8 mouse cellular contexts compared by ENCODE assay signal in the genomic region with DNA sequence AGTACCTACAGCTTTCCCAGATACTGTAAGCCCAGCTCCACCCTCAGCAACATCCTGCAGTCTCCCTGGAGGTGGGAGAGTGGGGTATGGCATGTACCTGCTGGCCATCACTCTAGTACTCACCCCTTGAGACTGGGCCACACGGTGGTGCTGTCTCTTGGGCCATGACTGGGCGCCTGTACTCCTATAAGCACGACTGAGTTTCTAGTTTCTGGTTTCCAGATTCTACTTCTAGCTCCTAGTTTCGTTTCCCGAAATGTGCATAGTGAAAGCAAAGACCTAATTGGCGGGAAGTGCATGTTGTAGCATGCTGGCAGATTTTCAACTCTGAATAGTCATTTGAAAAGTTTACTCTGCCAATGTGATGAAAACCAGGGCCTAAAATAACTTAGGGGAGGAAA. TPM values are rescaled to one million over a fixed set of nuclear protein-coding genes. Genes with fewer than 3 reads are reported as not detected.
DNase-seq lines count a peak whose midpoint lies in the region; ATAC-seq and TF ChIP-seq lines count a peak whose summit lies in the region.

A gene (minus strand): TSS at position 227 of the 401 bp plus-strand sequence.

- no peak within 1 kb of the TSS for H3K4me3 ChIP-seq in midbrain, postnatal 0 days (ENCODE audit: low read depth, low read length)
- no peak within 1 kb of the TSS for H3K4me3 ChIP-seq in midbrain, embryonic 14.5 days (replicated peaks; ENCODE audit: low read depth, low read length)
- no peak within 1 kb of the TSS for H3K4me3 ChIP-seq in heart, embryonic 13.5 days
- H3K4me3 ChIP-seq in stomach, embryonic 15.5 days (replicated peaks) = no peak within 1 kb of the TSS

- H3K4me1 ChIP-seq in midbrain, postnatal 0 days (ENCODE audit: insufficient read depth, low read length) = no peaks in the 10 kb centered on the region
- H3K4me1 ChIP-seq in midbrain, embryonic 14.5 days (ENCODE audit: control insufficient read depth, insufficient read depth, low read length) = no peaks in the 10 kb centered on the region
- H3K4me1 ChIP-seq in heart, embryonic 13.5 days = peaks cover 15% of the 10 kb centered on the region
- H3K4me1 ChIP-seq in stomach, embryonic 15.5 days = peaks cover 4% of the 10 kb centered on the region; the same call in 1 of the 2 replicates

- no peak for TF ChIP-seq CTCF in midbrain, postnatal 0 days (IDR thresholded peaks at IDR 0.05)

- no peak within 1 kb of the TSS for H3K9ac ChIP-seq in midbrain, postnatal 0 days (replicated peaks; ENCODE audit: low read length, poor library complexity, severe bottlenecking)
- no peak within 1 kb of the TSS for H3K9ac ChIP-seq in midbrain, embryonic 14.5 days (replicated peaks; ENCODE audit: low read length)
- H3K9ac ChIP-seq in heart, embryonic 13.5 days = no peak within 1 kb of the TSS
- H3K9ac ChIP-seq in stomach, embryonic 15.5 days = no peak within 1 kb of the TSS

- H3K4me2 ChIP-seq in midbrain, postnatal 0 days (ENCODE audit: low read depth, low read length, poor library complexity, severe bottlenecking) = no peak within 1 kb of the TSS
- no peak within 1 kb of the TSS for H3K4me2 ChIP-seq in midbrain, embryonic 14.5 days (ENCODE audit: low read length)
- peak within 1 kb of the TSS; percentile 24 for H3K4me2 ChIP-seq in heart, embryonic 13.5 days
- peak within 1 kb of the TSS; percentile 38 for H3K4me2 ChIP-seq in stomach, embryonic 15.5 days

- H3K9me3 ChIP-seq in midbrain, postnatal 0 days (ENCODE audit: low read length) = no peaks in the 10 kb centered on the region
- no peaks in the 10 kb centered on the region for H3K9me3 ChIP-seq in midbrain, embryonic 14.5 days (ENCODE audit: control insufficient read depth, low read length)
- H3K9me3 ChIP-seq in heart, embryonic 13.5 days = no peaks in the 10 kb centered on the region
- no peaks in the 10 kb centered on the region for H3K9me3 ChIP-seq in stomach, embryonic 15.5 days

- H3K27ac ChIP-seq in midbrain, postnatal 0 days (ENCODE audit: low read depth, low read length) = no peak within 1 kb of the TSS
- H3K27ac ChIP-seq in midbrain, embryonic 14.5 days (replicated peaks; ENCODE audit: low read depth, low read length) = no peak within 1 kb of the TSS
- H3K27ac ChIP-seq in heart, embryonic 13.5 days (replicated peaks) = peak within 1 kb of the TSS; percentile 43
- H3K27ac ChIP-seq in stomach, embryonic 15.5 days = peak within 1 kb of the TSS; percentile 72; the same call in 1 of the 2 replicates

- no peaks in the 10 kb centered on the region for H3K36me3 ChIP-seq in midbrain, postnatal 0 days (ENCODE audit: insufficient read depth, low read length)
- H3K36me3 ChIP-seq in midbrain, embryonic 14.5 days (ENCODE audit: control insufficient read depth, insufficient read depth, low read length) = no peaks in the 10 kb centered on the region
- H3K36me3 ChIP-seq in heart, embryonic 13.5 days = no peaks in the 10 kb centered on the region
- no peaks in the 10 kb centered on the region for H3K36me3 ChIP-seq in stomach, embryonic 15.5 days

- DNase-seq in midbrain, postnatal 0 days (ENCODE audit: low spot score) = peak; percentile 2
- DNase-seq in midbrain, embryonic 14.5 days = no peak
- peak; percentile 10 for DNase-seq in adrenal gland, adult 8-10 months
- DNase-seq in layer of hippocampus, adult 9-11 months = peak; percentile 42
- DNase-seq in left cerebral cortex, adult 18-20 months (ENCODE audit: low spot score in 2 of 2) = no peak

- no peak for ATAC-seq in midbrain, postnatal 0 days (ENCODE audit: low FRiP score)
- ATAC-seq in midbrain, embryonic 14.5 days (ENCODE audit: low FRiP score, low TSS enrichment) = no peak
- no peak for ATAC-seq in heart, embryonic 13.5 days (ENCODE audit: extremely low read depth, insufficient number of reproducible peaks, low FRiP score, low TSS enrichment)
- ATAC-seq in stomach, embryonic 15.5 days (ENCODE audit: insufficient read depth, low FRiP score, low read depth) = peak; percentile 35; the same call in 1 of the 2 replicates
- ATAC-seq in megakaryocyte-erythroid progenitor cell, adult 5-6 weeks (replicated peaks; ENCODE audit: low FRiP score, low TSS enrichment, poor library complexity, severe bottlenecking) = no peak

- 86% methylated on average over 6 of the region's 6 CpGs for WGBS in midbrain, postnatal 0 days
- WGBS in midbrain, embryonic 14.5 days = 86% methylated on average over 6 of the region's 6 CpGs
- 59% methylated on average over 6 of the region's 6 CpGs for WGBS in heart, embryonic 13.5 days
- WGBS in stomach, embryonic 15.5 days = 55% methylated on average over 6 of the region's 6 CpGs

- H3K27me3 ChIP-seq in midbrain, postnatal 0 days (ENCODE audit: insufficient read depth, low read length) = no peaks in the 10 kb centered on the region
- no peaks in the 10 kb centered on the region; the same call in 1 of the 2 replicates for H3K27me3 ChIP-seq in midbrain, embryonic 14.5 days (ENCODE audit: control insufficient read depth, insufficient read depth, low read length)
- no peaks in the 10 kb centered on the region for H3K27me3 ChIP-seq in heart, embryonic 13.5 days (replicated peaks)
- H3K27me3 ChIP-seq in stomach, embryonic 15.5 days (replicated peaks) = no peaks in the 10 kb centered on the region

RNA-seq across cellular contexts. Expression of the gene that starts here (rescaled TPM):
- 0.11 and 0.42 TPM in 2 replicates for total RNA-seq in midbrain, postnatal 0 days (2014; rRNA removed)
- polyA plus RNA-seq in midbrain, postnatal 0 days (2015; fragmentation: Nextera tagmentation; extraction: Ambion mirVana) = 0.43 and 0.58 TPM in 2 replicates
- polyA plus RNA-seq in midbrain, embryonic 14.5 days (2014; fragmentation: Nextera tagmentation; extraction: Ambion mirVana) = 0.18 and 1.3 TPM in 2 replicates
- 1 to 10 TPM; 3.3 to 7.5 (median 5.5) TPM for total RNA-seq in adrenal gland, adult 8-10 months (2022)
- 1.8 and 2.0 TPM in 2 replicates for polyA plus RNA-seq in heart, embryonic 13.5 days (2015; fragmentation: Nextera tagmentation; extraction: Ambion mirVana)
- 3.5 and 3.6 TPM in 2 replicates for polyA plus RNA-seq in stomach, embryonic 15.5 days (2015; fragmentation: Nextera tagmentation; extraction: Ambion mirVana)
- not detected in 2 replicates for total RNA-seq in megakaryocyte-erythroid progenitor cell, adult 5-6 weeks (2014; fragmentation: Nextera tagmentation)
- 1.8 TPM in 1 of 2 replicates, not detected in the other for total RNA-seq in megakaryocyte-erythroid progenitor cell, adult 5-6 weeks (2017)
- under 1 TPM; 0.81 to 0.84 TPM for total RNA-seq in left cerebral cortex, adult 18-20 months (2021)

Comparison
In these comparisons a context has a peak if more than half of its experiments do, and no peak if none do; other contexts are left out.
1. Peak in DNase-seq in midbrain, postnatal 0 days; RNA of the gene not detected or under 1 TPM.
2. DNase-seq: peak in adrenal gland, adult 8-10 months (single experiment) and layer of hippocampus, adult 9-11 months (single experiment); none in midbrain, embryonic 14.5 days (single experiment) and left cerebral cortex, adult 18-20 months (0 of 2).
3. H3K27ac ChIP-seq: peak in heart, embryonic 13.5 days (single experiment) and stomach, embryonic 15.5 days (single experiment); none in midbrain, postnatal 0 days (single experiment) and midbrain, embryonic 14.5 days (single experiment).
4. H3K4me2 ChIP-seq: peak in heart, embryonic 13.5 days (single experiment) and stomach, embryonic 15.5 days (single experiment); none in midbrain, postnatal 0 days (single experiment) and midbrain, embryonic 14.5 days (single experiment).